Mouse (Mus musculus): Measurements from ENCODE around the gene Ppp2r3d. TPM values are rescaled to one million over a fixed set of nuclear protein-coding genes. Genes with fewer than 3 reads are reported as not detected.

Gene Ppp2r3d
- polyA plus RNA-seq, 1 experiment from 2014 or later = 161 TPM

DNA sequence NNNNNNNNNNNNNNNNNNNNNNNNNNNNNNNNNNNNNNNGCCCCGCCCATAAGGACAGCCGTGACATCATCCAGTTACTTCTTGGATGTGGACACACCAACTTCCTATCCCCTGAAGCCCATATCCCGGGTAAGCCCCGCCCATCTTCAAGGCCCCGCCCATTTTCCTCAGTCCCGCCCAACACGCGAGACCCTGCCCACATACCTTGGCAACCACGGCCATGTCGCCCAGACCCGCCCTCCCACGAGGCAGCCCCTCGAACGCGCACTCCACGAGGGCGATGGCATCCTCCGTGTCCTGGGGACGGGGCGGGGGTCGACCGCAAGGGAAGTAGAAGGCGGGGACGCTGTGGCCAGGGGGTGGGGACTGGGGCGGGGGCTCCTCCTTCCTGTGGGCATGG lies 54.3 kb downstream of the Ppp2r3d start:
- H3K9ac ChIP-seq (replicated peaks; ENCODE audit: low read depth, low read length) = peak overlapping the region; percentile 66
- peak overlapping the region; percentile 57 for H3K4me3 ChIP-seq (replicated peaks; ENCODE audit: low read length)
- no peaks in the 10 kb centered on the region for H3K27me3 ChIP-seq (replicated peaks; ENCODE audit: control insufficient read depth, insufficient read depth, low read length)
- peak overlapping the region; percentile 55 for H3K4me2 ChIP-seq (ENCODE audit: low read length)
- H3K9me3 ChIP-seq (ENCODE audit: control insufficient read depth, low read length) = no peaks in the 10 kb centered on the region
- H3K4me1 ChIP-seq (replicated peaks; ENCODE audit: control insufficient read depth, insufficient read depth, low read length) = peaks cover 3% of the 10 kb centered on the region
- ATAC-seq = no peak
- H3K27ac ChIP-seq (ENCODE audit: low read length) = peak overlapping the region; percentile 99
- WGBS = 8% methylated on average over 15 of the region's 25 CpGs
- no peaks in the 10 kb centered on the region for H3K36me3 ChIP-seq (ENCODE audit: control insufficient read depth, insufficient read depth)

DNA sequence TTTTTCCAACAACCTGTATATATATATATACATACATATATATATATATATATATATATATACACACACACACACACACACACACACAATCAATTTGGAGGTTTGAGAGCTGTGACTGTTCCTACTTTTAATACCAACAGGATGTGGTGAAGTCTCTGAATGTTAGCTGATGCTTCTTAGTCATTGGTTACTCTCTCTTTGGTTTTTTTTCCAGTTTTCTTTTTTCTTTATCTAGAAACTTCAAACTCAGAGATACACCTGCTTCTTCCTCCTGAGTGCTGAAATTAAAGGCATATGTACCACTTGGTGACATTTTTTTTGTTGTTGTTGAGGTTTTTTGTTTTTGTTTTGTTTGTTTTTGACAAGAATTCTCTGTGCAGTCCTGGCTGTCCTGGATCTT lies 63.8 kb downstream of the Ppp2r3d start:
- H3K4me3 ChIP-seq (replicated peaks; ENCODE audit: low read length) = no peak overlapping the region
- H3K27ac ChIP-seq (ENCODE audit: low read length) = no peak overlapping the region
- no peak overlapping the region for H3K4me2 ChIP-seq (ENCODE audit: low read length)
- no peaks in the 10 kb centered on the region for H3K9me3 ChIP-seq (ENCODE audit: control insufficient read depth, low read length)
- ATAC-seq = no peak
- no peaks in the 10 kb centered on the region for H3K27me3 ChIP-seq (replicated peaks; ENCODE audit: control insufficient read depth, insufficient read depth, low read length)
- no peak overlapping the region for H3K9ac ChIP-seq (replicated peaks; ENCODE audit: low read depth, low read length)
- no peaks in the 10 kb centered on the region for H3K36me3 ChIP-seq (ENCODE audit: control insufficient read depth, insufficient read depth)
- no peaks in the 10 kb centered on the region for H3K4me1 ChIP-seq (replicated peaks; ENCODE audit: control insufficient read depth, insufficient read depth, low read length)

DNA sequence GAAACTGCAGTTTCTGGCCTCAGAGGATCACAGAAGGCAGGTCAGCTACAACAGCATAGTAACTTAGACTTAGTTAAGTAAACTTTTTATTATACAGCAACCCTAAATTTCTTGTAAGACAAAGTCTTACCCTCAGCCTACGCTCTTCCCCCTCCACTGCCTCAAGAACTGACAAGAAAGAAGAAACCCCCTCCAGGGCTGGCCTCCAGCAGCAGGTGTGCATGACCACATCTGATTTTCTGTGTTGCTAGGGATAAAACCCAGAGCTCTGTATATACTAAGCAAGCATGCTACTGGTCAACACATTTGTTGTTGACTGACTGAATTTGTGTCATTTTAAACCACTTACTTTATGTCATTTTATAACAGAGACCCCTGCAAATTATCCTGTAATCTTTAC lies 65.1 kb downstream of the Ppp2r3d start:
- WGBS = 81% methylated on average over 1 of the region's 1 CpGs
- H3K4me1 ChIP-seq (replicated peaks; ENCODE audit: control insufficient read depth, insufficient read depth, low read length) = no peaks in the 10 kb centered on the region
- H3K4me2 ChIP-seq (ENCODE audit: low read length) = no peak overlapping the region
- H3K27ac ChIP-seq (ENCODE audit: low read length) = no peak overlapping the region
- H3K9me3 ChIP-seq (ENCODE audit: control insufficient read depth, low read length) = no peaks in the 10 kb centered on the region
- H3K36me3 ChIP-seq (ENCODE audit: control insufficient read depth, insufficient read depth) = no peaks in the 10 kb centered on the region
- H3K4me3 ChIP-seq (replicated peaks; ENCODE audit: low read length) = no peak overlapping the region
- no peak for ATAC-seq
- H3K27me3 ChIP-seq (replicated peaks; ENCODE audit: control insufficient read depth, insufficient read depth, low read length) = no peaks in the 10 kb centered on the region
- no peak overlapping the region for H3K9ac ChIP-seq (replicated peaks; ENCODE audit: low read depth, low read length)

DNA sequence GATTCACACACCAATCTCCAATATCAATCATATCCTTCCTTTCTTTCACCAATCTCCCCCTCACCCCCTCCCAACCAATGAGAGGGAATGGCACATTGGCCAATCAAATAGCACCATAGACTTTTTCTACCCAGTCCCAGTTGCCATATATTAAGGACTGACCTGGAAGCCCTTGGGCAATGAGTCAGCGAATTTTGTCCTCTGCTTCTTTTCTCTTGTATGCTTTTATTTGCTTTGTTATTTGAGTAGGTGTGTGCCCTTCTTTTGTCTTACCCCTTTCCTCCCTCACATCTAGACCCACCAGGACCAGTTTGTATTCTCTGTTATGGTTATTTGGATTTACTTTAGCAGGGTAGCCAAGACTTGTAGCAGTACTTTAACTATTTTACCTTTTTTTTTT lies 68.1 kb downstream of the Ppp2r3d start:
- no peaks in the 10 kb centered on the region for H3K4me1 ChIP-seq (replicated peaks; ENCODE audit: control insufficient read depth, insufficient read depth, low read length)
- H3K9me3 ChIP-seq (ENCODE audit: control insufficient read depth, low read length) = no peaks in the 10 kb centered on the region
- WGBS = 68% methylated on average over 1 of the region's 1 CpGs
- H3K4me2 ChIP-seq (ENCODE audit: low read length) = no peak overlapping the region
- no peak for ATAC-seq
- H3K27me3 ChIP-seq (replicated peaks; ENCODE audit: control insufficient read depth, insufficient read depth, low read length) = no peaks in the 10 kb centered on the region
- H3K36me3 ChIP-seq (ENCODE audit: control insufficient read depth, insufficient read depth) = no peaks in the 10 kb centered on the region
- no peak overlapping the region for H3K4me3 ChIP-seq (replicated peaks; ENCODE audit: low read length)
- H3K27ac ChIP-seq (ENCODE audit: low read length) = no peak overlapping the region
- no peak overlapping the region for H3K9ac ChIP-seq (replicated peaks; ENCODE audit: low read depth, low read length)

Other genes starting within 250 kb of the Ppp2r3d start
- gene 2010315B03Rik, start 164.2 kb downstream of the Ppp2r3d start, polyA plus RNA-seq (2015; fragmentation: Nextera tagmentation; extraction: Ambion mirVana) = 10.8 and 11.4 TPM in 2 replicates
- gene Gm21836, start 16.9 kb upstream of the Ppp2r3d start, polyA plus RNA-seq (2015; fragmentation: Nextera tagmentation; extraction: Ambion mirVana) = not detected in 2 replicates

All from forebrain, embryonic 16.5 days (tissue).